Mouse (Mus musculus): ENCODE measurements around the gene Dnmt3a. TPM values are rescaled to one million over a fixed set of nuclear protein-coding genes. Genes with fewer than 3 reads are reported as not detected.

The Dnmt3a gene
- total RNA-seq, 2 experiments from 2014 or later = 118 TPM

- DNase-seq = no peak
Measured at GRCm38 (mm10) chr12:3884892-3885493, 79.2 kb downstream of the Dnmt3a start.

GRCm38 (mm10) chr12:3886601-3887000 is 80.8 kb downstream of the Dnmt3a start:
- no peak for DNase-seq

- DNase-seq = peak; percentile 47
Measured at GRCm38 (mm10) chr12:3887515-3888325, 81.9 kb downstream of the Dnmt3a start.

- no peak for DNase-seq
Measured at GRCm38 (mm10) chr12:3889875-3890635, 84.2 kb downstream of the Dnmt3a start.

- peak; percentile 58 for DNase-seq
Measured at GRCm38 (mm10) chr12:3890753-3891751, 85.2 kb downstream of the Dnmt3a start.

- DNase-seq = no peak
Measured at GRCm38 (mm10) chr12:3891779-3892239, 86.0 kb downstream of the Dnmt3a start.

DNA sequence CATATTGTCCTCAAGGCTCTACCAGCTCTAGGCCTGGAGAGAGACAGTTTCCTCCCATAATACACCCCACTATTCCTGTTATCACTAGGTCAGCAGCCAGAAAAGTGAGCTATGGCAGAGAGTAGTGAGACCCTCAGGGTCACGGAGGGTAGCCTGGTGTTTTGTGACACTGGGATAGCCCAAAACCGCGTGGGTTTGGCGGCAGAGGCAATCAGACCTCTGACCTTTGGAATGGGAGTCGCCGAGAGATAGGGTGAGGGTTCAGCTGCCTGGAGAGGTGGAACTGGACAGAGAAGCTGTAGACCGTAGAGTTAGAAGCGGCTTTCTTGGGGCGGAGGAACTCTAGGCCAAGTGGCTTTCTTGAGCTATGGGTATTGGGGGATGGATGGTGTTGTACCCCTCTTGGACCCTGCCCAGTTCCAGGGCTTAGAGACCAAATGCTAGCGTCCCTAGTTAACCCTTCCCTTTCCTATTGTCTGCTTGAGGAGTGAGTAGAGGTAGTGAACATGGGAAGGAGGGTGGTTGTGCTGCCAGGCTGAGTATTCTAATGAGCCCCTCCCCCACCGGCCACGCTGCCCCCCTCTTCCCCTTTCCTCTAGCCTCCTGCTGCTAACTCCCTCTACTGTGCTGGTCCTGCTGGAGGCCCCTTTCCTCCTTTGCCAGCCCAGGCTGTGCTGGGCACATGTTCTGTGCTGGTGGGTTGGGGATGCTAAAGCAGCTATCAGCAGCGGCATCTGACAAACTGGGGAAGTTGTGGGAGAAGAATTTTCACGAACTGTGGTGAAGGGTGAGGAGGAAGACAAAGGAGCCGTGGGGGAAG is 86.6 kb downstream of the Dnmt3a start:
- no peak for DNase-seq

GRCm38 (mm10) chr12:3893335-3893734 is 87.5 kb downstream of the Dnmt3a start:
- DNase-seq = no peak

GRCm38 (mm10) chr12:3894525-3894924 is 88.7 kb downstream of the Dnmt3a start:
- no peak for DNase-seq

GRCm38 (mm10) chr12:3897057-3897545 is 91.3 kb downstream of the Dnmt3a start:
- no peak for DNase-seq

- DNase-seq = no peak
Measured at GRCm38 (mm10) chr12:3898811-3899210, 93.0 kb downstream of the Dnmt3a start.

- no peak for DNase-seq
Measured at GRCm38 (mm10) chr12:3905436-3905835, 99.6 kb downstream of the Dnmt3a start.

GRCm38 (mm10) chr12:3906308-3906707 is 100.5 kb downstream of the Dnmt3a start:
- DNase-seq = no peak

- DNase-seq = no peak
Measured at GRCm38 (mm10) chr12:3907008-3907407, 101.2 kb downstream of the Dnmt3a start.

DNA sequence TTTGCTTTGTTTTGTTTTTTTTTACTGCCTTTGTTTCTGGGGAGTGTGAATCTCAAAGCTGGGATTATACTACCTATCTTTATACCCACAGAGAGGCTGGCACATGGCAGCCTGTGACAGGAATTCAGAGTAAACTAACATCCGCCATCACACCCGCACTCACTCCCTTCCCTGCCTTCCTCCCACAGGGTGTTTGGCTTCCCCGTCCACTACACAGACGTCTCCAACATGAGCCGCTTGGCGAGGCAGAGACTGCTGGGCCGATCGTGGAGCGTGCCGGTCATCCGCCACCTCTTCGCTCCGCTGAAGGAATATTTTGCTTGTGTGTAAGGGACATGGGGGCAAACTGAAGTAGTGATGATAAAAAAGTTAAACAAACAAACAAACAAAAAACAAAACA is 101.6 kb downstream of the Dnmt3a start:
- DNase-seq = no peak

GRCm38 (mm10) chr12:3910466-3911093 is 104.8 kb downstream of the Dnmt3a start:
- DNase-seq = peak; percentile 3

- DNase-seq = peak; percentile 4
Measured at GRCm38 (mm10) chr12:3911831-3912348, 106.1 kb downstream of the Dnmt3a start.

GRCm38 (mm10) chr12:3915852-3916251 is 110.0 kb downstream of the Dnmt3a start:
- no peak for DNase-seq

DNA sequence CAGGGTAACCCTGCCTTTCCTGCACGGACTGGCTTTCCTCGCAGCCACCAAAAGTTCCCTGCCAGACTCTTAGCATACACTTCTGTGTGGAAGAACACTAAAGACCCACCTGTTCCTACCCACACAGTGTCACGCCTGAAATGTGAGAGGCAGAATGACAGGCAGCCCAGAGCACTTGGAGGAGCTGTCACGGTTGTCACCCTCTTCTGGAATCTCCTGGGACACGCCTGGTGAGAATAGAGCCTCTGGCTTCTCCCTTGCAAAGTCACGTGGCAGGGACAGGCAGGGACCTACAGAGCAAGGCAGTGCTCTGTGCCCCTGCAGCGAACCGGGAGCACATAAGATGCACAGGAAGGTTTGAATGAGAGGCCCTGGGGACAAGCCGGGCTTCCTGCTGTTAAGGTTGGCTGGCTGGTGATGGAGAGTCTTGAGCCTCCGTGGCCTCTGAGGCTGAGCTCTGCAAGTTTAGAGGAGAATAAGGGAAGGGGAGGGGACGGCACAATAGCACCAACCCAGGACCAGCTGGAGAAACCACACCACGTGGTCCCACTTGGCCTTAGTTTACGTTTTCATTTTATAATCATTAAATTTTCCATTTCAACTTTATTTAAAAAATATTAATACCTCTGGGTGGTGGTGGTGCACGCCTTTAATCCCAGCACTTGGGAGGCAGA is 112.0 kb downstream of the Dnmt3a start:
- DNase-seq = no peak

Measured in heart, postnatal 4 days (tissue).